Mouse (Mus musculus) stomach, postnatal 0 days (tissue): ENCODE measurements around the gene Krtap10-10.

Experiments used
- CTCF ChIP-seq: IDR thresholded peaks from 2 replicates; pipeline ENCODE4 v1.5.1; 2016; ENCODE audit warnings: antibody characterized with exemption, low read depth, mild to moderate bottlenecking, moderate library complexity
- EP300 ChIP-seq: optimal IDR thresholded peaks from 2 replicates; pipeline ENCODE3; 2016; ENCODE audit warnings: antibody characterized with exemption

- peak; percentile 58 for TF ChIP-seq CTCF
- TF ChIP-seq EP300: no peak
Measured at GRCm38 (mm10) chr10:77886007-77886747, 50.4 kb downstream of the Krtap10-10 start.
